Mouse (Mus musculus): Measurements from ENCODE around the gene Stt3b.

Gene Stt3b

DNA sequence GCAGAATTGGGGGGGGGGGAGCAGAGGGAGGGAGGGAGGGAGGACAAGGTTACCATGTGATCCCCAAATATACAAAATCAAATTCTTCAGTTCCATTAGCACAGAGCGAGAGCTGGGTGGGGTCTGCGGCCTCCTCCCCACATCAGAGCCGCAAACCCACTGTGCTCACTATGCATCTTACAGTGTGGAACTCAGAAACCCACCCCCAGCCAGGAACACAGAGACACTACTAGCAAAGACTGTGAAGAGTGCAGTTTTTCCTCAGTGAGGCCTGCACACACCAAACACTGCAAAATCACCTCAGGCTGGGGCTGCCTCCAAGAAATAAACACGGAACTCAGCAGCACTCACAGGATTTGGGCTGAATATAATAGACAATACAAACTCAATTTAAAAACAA is 50.4 kb downstream of the Stt3b start:
- DNase-seq, result no peak

DNA sequence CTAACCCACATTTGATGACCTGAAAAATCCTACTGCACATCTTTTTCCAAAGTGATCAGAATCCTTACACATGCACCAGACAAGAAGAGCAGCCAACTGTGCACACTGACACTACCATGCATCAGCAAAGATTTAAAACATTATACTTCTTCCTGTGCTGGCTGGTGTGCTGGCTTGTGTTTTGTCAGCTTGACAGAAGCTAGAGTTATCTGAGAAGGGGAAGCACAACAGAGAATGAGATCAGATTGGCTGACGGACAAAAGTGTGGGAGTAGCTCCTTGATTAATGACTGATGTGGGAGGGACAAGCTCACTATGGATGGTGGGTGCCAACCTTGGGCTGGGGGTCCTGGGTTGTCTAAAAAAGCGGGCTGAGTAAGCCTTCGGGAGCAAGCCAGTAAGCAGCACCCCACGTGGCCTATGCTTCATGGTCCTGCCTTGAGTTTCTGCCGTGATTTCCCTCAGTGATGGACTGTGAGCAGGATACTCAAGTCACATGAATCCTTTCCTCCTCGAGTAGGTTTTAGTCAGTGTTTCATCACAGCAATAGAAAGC is 52.4 kb downstream of the Stt3b start:
- no peak for DNase-seq

DNA sequence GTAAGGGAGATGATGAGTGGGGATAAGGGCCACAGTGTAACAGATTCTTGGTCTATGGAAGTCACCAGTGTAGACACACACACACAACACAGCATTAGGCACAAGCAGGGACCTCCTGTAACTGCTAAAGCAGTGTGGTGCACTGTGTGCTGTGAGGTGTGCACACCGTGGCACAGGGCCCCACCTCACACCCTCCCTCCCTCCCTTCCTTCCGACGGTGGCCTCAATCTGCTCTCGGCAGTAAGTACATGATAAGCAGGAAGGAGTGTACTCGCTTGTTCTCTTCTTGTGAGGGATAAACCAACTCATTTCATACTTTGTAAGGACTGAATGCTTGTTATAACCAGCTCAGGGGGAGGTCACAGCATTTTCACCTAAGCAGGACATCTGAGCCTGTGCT is 61.1 kb downstream of the Stt3b start:
- no peak for DNase-seq

DNA sequence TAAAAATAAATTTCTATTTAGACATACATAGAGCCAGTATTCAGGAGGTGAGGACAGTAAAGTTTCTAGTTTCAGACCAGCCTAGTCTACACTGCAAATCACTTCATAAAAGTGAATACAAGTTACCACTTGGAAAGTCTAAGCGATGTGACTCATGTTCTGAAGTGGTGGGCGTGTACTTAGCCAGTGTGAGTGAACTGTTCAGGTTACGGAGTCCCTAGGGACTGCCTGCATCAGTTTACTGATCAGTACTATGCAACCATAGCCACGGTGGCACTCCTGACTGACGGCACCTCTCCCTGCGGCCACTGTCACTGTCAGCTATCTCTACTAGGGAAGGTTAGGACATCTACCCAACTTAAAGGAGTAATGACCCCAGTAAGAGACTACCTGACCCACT is 65.1 kb downstream of the Stt3b start:
- no peak for DNase-seq

- no peak for DNase-seq
Observed at GRCm38 (mm10) chr9:115243630-115244029, 66.6 kb downstream of the Stt3b start.

DNA sequence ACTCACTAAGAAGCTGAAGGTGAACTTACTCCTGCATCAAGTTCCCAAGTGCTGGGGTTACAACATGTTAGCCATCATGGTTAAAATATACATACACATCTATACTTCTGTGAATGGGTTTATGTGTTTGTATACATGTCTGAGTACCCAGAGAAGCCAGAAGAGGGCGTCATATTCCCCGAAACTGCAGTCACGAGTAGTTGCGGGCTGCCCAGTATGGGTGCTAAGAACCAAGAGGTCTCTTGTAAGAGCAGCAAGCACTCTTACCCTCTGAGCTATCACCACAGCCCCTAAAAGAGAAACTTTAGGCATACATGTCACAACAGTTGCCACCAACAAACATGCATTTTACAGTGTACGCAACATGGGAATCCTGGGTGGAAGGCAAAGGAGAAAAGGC is 70.4 kb downstream of the Stt3b start:
- DNase-seq, result no peak

GRCm38 (mm10) chr9:115237943-115238342 is 72.3 kb downstream of the Stt3b start:
- DNase-seq, result no peak

DNA sequence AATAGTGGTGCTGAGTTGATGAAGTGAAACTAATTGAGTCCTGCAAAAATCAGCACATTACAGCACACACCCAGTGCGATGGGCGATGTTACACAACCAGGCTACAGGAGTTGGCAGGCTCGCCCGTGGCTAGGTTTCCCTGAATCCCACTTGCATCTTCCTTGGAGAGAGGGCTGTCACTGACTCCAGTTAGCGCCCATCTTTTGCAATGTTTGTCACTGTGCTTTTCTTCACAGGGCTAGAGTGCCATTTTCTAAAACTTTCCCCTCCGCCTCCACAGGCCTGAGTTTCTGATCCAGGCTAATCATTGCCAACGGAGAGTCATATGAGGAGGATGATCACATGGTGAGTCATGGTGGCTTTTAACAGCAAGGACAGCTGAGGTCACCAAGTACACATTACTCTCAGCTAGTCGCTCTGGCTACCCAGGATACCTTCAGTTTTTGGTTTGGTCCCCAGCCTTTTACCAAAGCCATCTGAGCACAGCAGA is 73.8 kb downstream of the Stt3b start:
- DNase-seq, result no peak

GRCm38 (mm10) chr9:115234561-115234960 is 75.7 kb downstream of the Stt3b start:
- DNase-seq, result no peak

- DNase-seq, result no peak
Observed at GRCm38 (mm10) chr9:115233721-115234120, 76.5 kb downstream of the Stt3b start.

DNA sequence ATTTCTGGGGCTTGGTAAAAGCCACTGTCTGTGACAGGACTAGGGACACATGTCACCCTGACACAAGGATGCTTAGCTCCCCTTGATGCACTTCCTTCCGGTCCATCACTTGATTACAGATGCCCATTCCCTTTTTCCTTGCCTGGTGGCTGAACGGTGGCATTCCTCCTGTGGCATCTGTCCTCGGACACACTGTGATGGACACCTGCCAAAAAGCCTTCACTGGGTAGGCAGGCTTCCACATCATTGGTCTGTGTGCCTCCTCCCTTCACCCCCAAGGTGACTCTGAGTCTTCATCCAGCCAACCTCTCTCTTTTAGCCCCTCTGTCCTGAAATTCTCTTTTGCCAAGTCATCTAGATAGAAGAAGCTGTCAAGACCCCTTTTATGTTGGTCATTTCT is 78.7 kb downstream of the Stt3b start:
- DNase-seq, result no peak

DNA sequence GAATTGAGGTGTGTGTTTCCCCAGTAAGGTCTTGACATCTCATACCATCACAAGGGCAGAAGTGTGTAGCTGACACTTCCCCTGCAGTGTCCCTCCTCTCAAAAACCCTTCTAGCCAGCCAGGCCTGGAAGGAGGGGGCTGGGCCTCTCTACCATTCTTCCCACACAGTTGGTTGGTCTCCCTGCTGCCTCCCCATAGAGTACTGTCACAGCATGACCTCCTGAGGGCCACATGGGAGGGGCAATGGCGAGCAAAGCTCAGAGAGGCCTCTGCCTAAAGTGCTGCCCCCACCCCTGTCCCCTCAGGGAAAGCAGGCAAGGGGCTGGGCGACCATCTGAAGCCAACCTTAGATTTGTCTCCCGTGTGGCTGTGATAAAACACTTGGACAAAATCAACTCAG is 80.1 kb downstream of the Stt3b start:
- no peak for DNase-seq

- DNase-seq, result no peak
Observed at GRCm38 (mm10) chr9:115229676-115230075, 80.5 kb downstream of the Stt3b start.

DNA sequence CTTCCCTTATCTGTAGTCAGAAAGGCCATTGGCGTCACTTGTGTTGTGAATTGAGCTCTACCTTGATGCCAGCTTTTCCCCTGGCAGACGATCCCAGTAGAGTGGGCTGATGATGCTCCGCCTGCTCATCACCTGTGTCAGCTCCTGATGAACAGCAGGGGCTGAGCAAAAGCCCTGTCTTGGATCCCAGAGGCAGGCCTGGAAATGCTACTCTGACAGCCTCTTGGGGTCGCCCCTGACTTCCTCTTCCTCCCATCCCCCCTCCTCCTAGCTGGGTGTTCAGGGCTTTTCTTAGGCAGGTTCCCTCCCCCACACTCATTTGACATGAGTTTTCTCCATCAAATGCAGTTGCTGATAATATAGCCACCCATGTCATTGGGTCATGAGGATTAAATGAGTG is 81.1 kb downstream of the Stt3b start:
- DNase-seq, result no peak

DNA sequence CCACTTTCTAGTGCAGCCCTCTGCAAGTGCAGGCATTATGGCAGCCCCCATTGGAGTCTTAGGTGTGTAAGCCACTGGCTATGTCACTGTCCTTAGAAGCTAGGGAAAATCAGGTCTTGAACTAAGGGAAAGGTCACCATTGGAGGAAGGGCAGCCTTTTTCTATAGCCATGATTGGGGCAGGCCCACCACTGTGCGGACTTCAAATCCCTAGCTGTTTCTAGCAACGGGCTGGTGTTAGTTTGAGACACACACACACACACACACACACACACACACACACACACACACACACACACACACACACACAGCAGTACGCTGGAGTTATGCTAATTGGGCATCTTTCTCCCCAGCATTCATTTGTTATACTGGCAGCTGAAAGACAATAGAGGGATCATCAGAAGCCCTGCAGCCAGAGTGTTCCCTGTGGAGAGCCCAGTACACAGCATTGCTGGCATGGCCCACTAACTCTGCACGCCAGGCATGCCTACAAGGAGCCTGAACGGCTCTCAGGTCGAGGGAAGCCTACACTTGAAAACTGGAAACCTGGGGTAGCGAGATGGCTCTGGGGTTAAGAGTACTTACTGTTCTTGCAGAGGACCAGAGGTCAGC is 85.4 kb downstream of the Stt3b start:
- peak; percentile 89 for DNase-seq

GRCm38 (mm10) chr9:115221265-115221664 is 89.0 kb downstream of the Stt3b start:
- no peak for DNase-seq

- no peak for DNase-seq
Observed at GRCm38 (mm10) chr9:115220466-115220865, 89.8 kb downstream of the Stt3b start.

GRCm38 (mm10) chr9:115217984-115218383 is 92.2 kb downstream of the Stt3b start:
- DNase-seq, result no peak

DNA sequence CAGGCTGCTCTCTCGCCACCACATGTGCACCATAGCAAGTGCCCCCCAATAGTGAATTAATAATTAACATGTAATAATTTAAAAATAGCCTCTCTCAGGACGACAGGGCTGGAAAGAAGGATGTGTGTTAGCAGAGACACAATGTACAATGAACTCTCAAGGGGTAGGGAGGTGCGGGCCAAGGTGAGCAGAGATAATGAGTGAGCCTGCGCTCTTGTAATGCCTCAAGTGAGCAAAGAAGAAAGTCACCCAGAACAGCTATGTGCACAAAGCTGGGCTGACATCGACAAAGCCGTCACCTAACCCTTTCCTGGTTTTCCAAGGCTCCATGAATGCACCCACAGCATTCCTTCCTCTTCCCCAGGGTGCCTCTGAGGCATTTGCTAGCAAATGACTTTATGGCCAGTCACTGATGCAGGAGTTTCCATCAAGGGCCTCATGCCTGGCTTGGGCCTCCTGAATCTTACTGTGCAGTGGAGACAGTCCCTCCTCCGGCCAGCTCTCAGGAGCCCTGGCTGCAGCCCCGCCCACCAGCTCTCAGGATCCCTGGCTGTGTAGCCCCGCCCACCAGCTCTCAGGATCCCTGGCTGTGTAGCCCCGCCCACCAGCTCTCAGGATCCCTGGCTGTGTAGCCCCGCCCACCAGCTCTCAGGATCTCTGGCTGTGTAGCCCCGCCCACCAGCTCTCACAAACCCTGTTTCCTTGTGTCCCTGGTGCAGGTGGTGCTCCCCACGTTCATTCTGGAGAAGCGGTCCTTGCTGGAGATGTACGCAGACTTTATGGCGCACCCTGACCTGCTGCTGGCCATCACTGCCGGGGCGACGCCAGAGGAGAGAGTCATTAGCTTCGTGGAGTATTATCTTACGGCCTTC is 94.2 kb downstream of the Stt3b start:
- peak; percentile 68 for DNase-seq

GRCm38 (mm10) chr9:115214572-115215571 is 95.3 kb downstream of the Stt3b start:
- DNase-seq, result no peak

DNA sequence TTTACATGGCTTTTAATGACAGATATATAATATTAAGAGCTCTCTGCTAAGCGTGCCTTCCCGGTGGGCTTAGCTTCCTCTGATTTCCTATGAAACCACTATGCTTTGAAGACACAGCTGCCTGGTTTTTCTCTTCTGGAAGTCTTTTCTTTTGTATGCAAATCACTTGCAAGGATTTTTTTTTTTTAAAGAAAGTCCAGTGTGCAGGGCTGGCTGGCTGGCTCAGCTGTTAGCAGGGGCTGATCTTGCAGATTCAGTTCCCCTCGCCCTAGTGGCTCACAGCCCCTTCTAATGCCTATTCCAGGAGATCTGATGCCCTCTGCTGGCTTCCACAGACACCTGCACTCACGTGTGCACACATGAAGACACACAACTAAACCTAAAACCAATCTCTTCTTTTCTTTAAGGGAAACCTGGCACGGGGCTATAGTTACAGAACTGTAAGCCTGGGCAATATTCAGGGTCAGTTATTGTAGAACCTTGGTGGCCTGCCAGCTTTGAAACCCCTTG is 96.4 kb downstream of the Stt3b start:
- DNase-seq, result no peak

- DNase-seq, result no peak
Observed at GRCm38 (mm10) chr9:115210535-115210934, 99.7 kb downstream of the Stt3b start.

GRCm38 (mm10) chr9:115209737-115210136 is 100.5 kb downstream of the Stt3b start:
- DNase-seq, result no peak
